Mouse (Mus musculus) forebrain, embryonic 11.5 days (tissue): ENCODE data around the gene Gm7347. TPM values are rescaled to one million over a fixed set of nuclear protein-coding genes. Genes with fewer than 3 reads are reported as not detected.
"Not testable (repeated sequence)": the region's sequence is repeated elsewhere in the genome, so short reads cannot be mapped to it uniquely, and the experiment has no call there.

Experiments used
- ATAC-seq: fragments of 200-750 bp; cut with Nextera tagmentation; replicated peaks from 2 replicates; pipeline ENCODE4 v1.8.0; 2017; ENCODE audit warnings: moderate TSS enrichment; ENCODE audit not compliant: low FRiP score
- DNase-seq: peaks from one replicate; pipeline ENCODE4 v3.0.0-alpha.2; 2017; ENCODE audit warnings: low spot score
- H3K27ac ChIP-seq: fragments of 300-500 bp; sonication (generic); 2 replicates; pipeline ENCODE4 v1.5.1; 2014; ENCODE audit warnings: low read depth, low read length
- H3K27me3 ChIP-seq: fragments of 300-500 bp; sonication (generic); 2 replicates; pipeline ENCODE4 v1.6.1; 2014; ENCODE audit warnings: mild to moderate bottlenecking, low read length, mixed read lengths; ENCODE audit not compliant: control insufficient read depth, insufficient read depth
- H3K36me3 ChIP-seq: fragments of 300-500 bp; sonication (generic); 2 replicates; pipeline ENCODE4 v1.6.1; 2014; ENCODE audit warnings: mild to moderate bottlenecking, low read length, moderate library complexity, mixed read lengths; ENCODE audit not compliant: control insufficient read depth, insufficient read depth
- H3K4me1 ChIP-seq: fragments of 300-500 bp; sonication (generic); replicated peaks from 2 replicates; pipeline ENCODE4 v1.6.1; 2014; ENCODE audit warnings: low read length, mixed read lengths; ENCODE audit not compliant: control insufficient read depth, insufficient read depth
- H3K4me2 ChIP-seq: fragments of 300-500 bp; sonication (generic); 2 replicates; pipeline ENCODE4 v1.6.1; 2014; ENCODE audit warnings: low read depth, mild to moderate bottlenecking, low read length, moderate library complexity, mixed read lengths; ENCODE audit not compliant: severe bottlenecking
- H3K4me3 ChIP-seq: fragments of 300-500 bp; sonication (generic); 2 replicates; pipeline ENCODE4 v1.5.1; 2014; ENCODE audit warnings: low read depth, low read length
- H3K9ac ChIP-seq: fragments of 300-500 bp; sonication (generic); 2 replicates; pipeline ENCODE4 v1.6.1; 2014; ENCODE audit warnings: low read length
- H3K9me3 ChIP-seq: fragments of 300-500 bp; sonication (generic); 2 replicates; pipeline ENCODE4 v1.6.1; 2016; ENCODE audit warnings: low read length, mixed read lengths; ENCODE audit not compliant: control insufficient read depth
- WGBS: fragments of 180-500 bp; shearing (Covaris S2); extraction: QIAGEN DNeasy Blood & Tissue Kit; methylation state at CpG from one replicate; pipeline ENCODE4 v1.1.7; 2014; 5-methylcytosine and 5-hydroxymethylcytosine counted together
- polyA plus RNA-seq: library from polyadenylated mRNA; unstranded; fragments of >200 nt; fragmentation: Nextera tagmentation; extraction: Ambion mirVana; gene quantifications from 2 replicates; pipeline ENCODE4 v1.2.1, GENCODE M21; 2014

Gene Gm7347
- polyA plus RNA-seq, result not detected in 2 replicates

GRCm38 (mm10) chr5:26058481-26058880, at the start of gene Gm7347:
Gene Gm7347 (minus strand): TSS chr5:26058581.
- ATAC-seq, H3K27ac ChIP-seq, H3K36me3 ChIP-seq, DNase-seq, H3K4me3 ChIP-seq, H3K9ac ChIP-seq, H3K27me3 ChIP-seq, H3K4me2 ChIP-seq, H3K9me3 ChIP-seq, H3K4me1 ChIP-seq: not testable (repeated sequence)
- WGBS, result no CpG with 5 or more reads among the region's 2 CpGs

GRCm38 (mm10) chr5:26105262-26105661, 46.9 kb upstream of the Gm7347 start, which contains the start of gene 5031410I06Rik:
Gene 5031410I06Rik (minus strand): TSS chr5:26105362.
- H3K4me1 ChIP-seq, DNase-seq, H3K9ac ChIP-seq, ATAC-seq, H3K9me3 ChIP-seq, H3K4me3 ChIP-seq, H3K27ac ChIP-seq, H3K27me3 ChIP-seq, H3K36me3 ChIP-seq, H3K4me2 ChIP-seq: not testable (repeated sequence)
- WGBS, result no CpG with 5 or more reads among the region's 3 CpGs

GRCm38 (mm10) chr5:26089191-26089590, 30.8 kb upstream of the Gm7347 start, which contains the start of gene Gm10471:
Gene Gm10471 (minus strand): TSS chr5:26089291.
- not testable (repeated sequence) for H3K9me3 ChIP-seq, ATAC-seq, H3K27me3 ChIP-seq, H3K27ac ChIP-seq, DNase-seq, H3K4me3 ChIP-seq, H3K9ac ChIP-seq, H3K4me1 ChIP-seq, H3K36me3 ChIP-seq, H3K4me2 ChIP-seq
- WGBS, result 83% methylated on average over 1 of the region's 1 CpGs

GRCm38 (mm10) chr5:26079023-26079422, 20.6 kb upstream of the Gm7347 start:
- not testable (repeated sequence) for H3K27ac ChIP-seq, H3K36me3 ChIP-seq, DNase-seq, ATAC-seq, H3K4me2 ChIP-seq, H3K9ac ChIP-seq, H3K4me1 ChIP-seq, H3K27me3 ChIP-seq, H3K9me3 ChIP-seq, H3K4me3 ChIP-seq

- H3K4me3 ChIP-seq, result no peak overlapping the region
- no peak overlapping the region for H3K9ac ChIP-seq
- no peaks in the 10 kb centered on the region for H3K36me3 ChIP-seq
- ATAC-seq (no peak), DNase-seq (peak; percentile 46)
- H3K9me3 ChIP-seq, result no peaks in the 10 kb centered on the region
- no peak overlapping the region for H3K4me2 ChIP-seq
- H3K27me3 ChIP-seq, result no peaks in the 10 kb centered on the region
- H3K27ac ChIP-seq, result no peak overlapping the region
- WGBS, result 86% methylated on average over 24 of the region's 24 CpGs
- H3K4me1 ChIP-seq, result no peaks in the 10 kb centered on the region
These were observed 12.3 kb upstream of the Gm7347 start for GRCm38 (mm10) chr5:26070716-26071115.

GRCm38 (mm10) chr5:26039458-26039857, 18.9 kb downstream of the Gm7347 start, which contains the start of gene Speer4a:
Gene Speer4a (minus strand): TSS chr5:26039558.
- DNase-seq, H3K9me3 ChIP-seq, H3K9ac ChIP-seq, H3K27ac ChIP-seq, H3K27me3 ChIP-seq, H3K4me3 ChIP-seq, ATAC-seq, H3K36me3 ChIP-seq, H3K4me1 ChIP-seq, H3K4me2 ChIP-seq: not testable (repeated sequence)
- WGBS, result 72% methylated on average over 2 of the region's 2 CpGs

- not testable (repeated sequence) for H3K4me1 ChIP-seq, H3K4me2 ChIP-seq, H3K9ac ChIP-seq, H3K27me3 ChIP-seq, H3K4me3 ChIP-seq, H3K9me3 ChIP-seq, ATAC-seq, H3K27ac ChIP-seq, DNase-seq, H3K36me3 ChIP-seq
- no CpG with 5 or more reads among the region's 3 CpGs for WGBS
These were observed 35.6 kb downstream of the Gm7347 start, which contains the start of gene Gm5862 for GRCm38 (mm10) chr5:26022816-26023215. Gene Gm5862 (minus strand): TSS chr5:26022916.

GRCm38 (mm10) chr5:26007697-26008096, 50.7 kb downstream of the Gm7347 start:
- ATAC-seq, H3K27me3 ChIP-seq, H3K27ac ChIP-seq, DNase-seq, H3K4me1 ChIP-seq, H3K9ac ChIP-seq, H3K9me3 ChIP-seq, H3K4me2 ChIP-seq, H3K36me3 ChIP-seq, H3K4me3 ChIP-seq: not testable (repeated sequence)
- 64% methylated on average over 6 of the region's 7 CpGs for WGBS

GRCm38 (mm10) chr5:26006937-26007695, 51.3 kb downstream of the Gm7347 start:
- H3K9me3 ChIP-seq, H3K36me3 ChIP-seq, H3K27me3 ChIP-seq, H3K27ac ChIP-seq, H3K4me1 ChIP-seq: not testable (repeated sequence)
- Histone ChIP-seq H3K4me3 (peak overlapping the region; percentile 37), H3K9ac (peak overlapping the region; percentile 27), H3K4me2 (peak overlapping the region; percentile 81)
- ATAC-seq, result peak; percentile 91
- WGBS, result 22% methylated on average over 39 of the region's 45 CpGs
- DNase-seq, result peak; percentile 83
